Mouse (Mus musculus) limb, embryonic 12.5 days (tissue): ENCODE results near the gene Six1. TPM values are rescaled to one million over a fixed set of nuclear protein-coding genes. Genes with fewer than 3 reads are reported as not detected.
A peak's percentile ranks its signal among the peaks of the same experiment; 100 is the strongest.

Source experiments
- ATAC-seq: fragments of 200-750 bp; cut with Nextera tagmentation; 2 replicates; pipeline ENCODE4 v1.8.0; 2017; ENCODE audit warnings: low read depth, moderate TSS enrichment; ENCODE audit not compliant: insufficient number of reproducible peaks, insufficient read depth, low FRiP score, low TSS enrichment
- H3K27ac ChIP-seq: fragments of 300-500 bp; sonication (generic); 2 replicates; pipeline ENCODE4 v1.5.1; 2016; ENCODE audit warnings: mild to moderate bottlenecking, moderate library complexity
- H3K27me3 ChIP-seq: fragments of 300-500 bp; sonication (generic); 2 replicates; pipeline ENCODE4 v1.6.1; 2016; ENCODE audit warnings: mild to moderate bottlenecking, moderate library complexity
- H3K36me3 ChIP-seq: fragments of 300-500 bp; sonication (generic); 2 replicates; pipeline ENCODE4 v1.6.1; 2016; ENCODE audit warnings: mild to moderate bottlenecking, moderate library complexity
- H3K4me1 ChIP-seq: fragments of 300-500 bp; sonication (generic); replicated peaks from 2 replicates; pipeline ENCODE4 v1.6.1; 2016
- H3K4me2 ChIP-seq: fragments of 300-500 bp; sonication (generic); 2 replicates; pipeline ENCODE4 v1.6.1; 2016; ENCODE audit warnings: mild to moderate bottlenecking, moderate library complexity
- H3K4me3 ChIP-seq: fragments of 300-500 bp; sonication (generic); replicated peaks from 2 replicates; pipeline ENCODE4 v1.5.1; 2016; ENCODE audit warnings: mild to moderate bottlenecking
- H3K9ac ChIP-seq: fragments of 300-500 bp; sonication (generic); replicated peaks from 2 replicates; pipeline ENCODE4 v1.6.1; 2016; ENCODE audit warnings: mild to moderate bottlenecking, moderate library complexity
- H3K9me3 ChIP-seq: fragments of 300-500 bp; sonication (generic); 2 replicates; pipeline ENCODE4 v1.6.1; 2016; ENCODE audit warnings: mild to moderate bottlenecking, moderate library complexity
- WGBS: fragments of 180-500 bp; shearing (Covaris S2); methylation state at CpG from one replicate; pipeline ENCODE4 v1.1.7; 2016; 5-methylcytosine and 5-hydroxymethylcytosine counted together
- polyA plus RNA-seq: library from polyadenylated mRNA; unstranded; fragments of >200 nt; fragmentation: Nextera tagmentation; extraction: Ambion mirVana; gene quantifications from 2 replicates; pipeline ENCODE4 v1.2.1, GENCODE M21; 2016

Six1 gene
- polyA plus RNA-seq, 1 experiment from 2014 or later, result 72.1 TPM

GRCm38 (mm10) chr12:73040563-73041255 lies 13.0 kb downstream of the Six1 start:
- H3K4me2 ChIP-seq, result peak overlapping the region; percentile 75
- H3K36me3 ChIP-seq, result peaks cover 10% of the 10 kb centered on the region; the same call in 1 of the 2 replicates
- no peaks in the 10 kb centered on the region for H3K9me3 ChIP-seq
- peaks cover 36% of the 10 kb centered on the region for H3K4me1 ChIP-seq
- H3K4me3 ChIP-seq, result peak overlapping the region; percentile 80
- peak overlapping the region; percentile 68 for H3K27ac ChIP-seq
- no peak for ATAC-seq
- peak overlapping the region; percentile 61 for H3K9ac ChIP-seq
- peaks cover 77% of the 10 kb centered on the region for H3K27me3 ChIP-seq
- 2% methylated on average over 27 of the region's 27 CpGs for WGBS

GRCm38 (mm10) chr12:73039939-73040562 lies 13.6 kb downstream of the Six1 start:
- Histone ChIP-seq H3K27me3 (peaks cover 77% of the 10 kb centered on the region), H3K36me3 (peaks cover 10% of the 10 kb centered on the region; the same call in 1 of the 2 replicates), H3K27ac (peak overlapping the region; percentile 68), H3K4me2 (peak overlapping the region; percentile 75), H3K9me3 (no peaks in the 10 kb centered on the region), H3K9ac (peak overlapping the region; percentile 61), H3K4me1 (peaks cover 40% of the 10 kb centered on the region), H3K4me3 (peak overlapping the region; percentile 80)
- 2% methylated on average over 18 of the region's 18 CpGs for WGBS
- no peak for ATAC-seq

- Histone ChIP-seq H3K4me2 (peak overlapping the region; percentile 75), H3K27ac (peak overlapping the region; percentile 68), H3K4me1 (peaks cover 48% of the 10 kb centered on the region), H3K36me3 (peaks cover 10% of the 10 kb centered on the region; the same call in 1 of the 2 replicates), H3K9me3 (no peaks in the 10 kb centered on the region), H3K27me3 (peaks cover 77% of the 10 kb centered on the region), H3K9ac (peak overlapping the region; percentile 61), H3K4me3 (peak overlapping the region; percentile 80)
- ATAC-seq, result peak; percentile 16; the same call in 1 of the 2 replicates
- WGBS, result 1% methylated on average over 41 of the region's 41 CpGs
Measured at GRCm38 (mm10) chr12:73038992-73039938, 14.4 kb downstream of the Six1 start.

- H3K9me3 ChIP-seq, result no peaks in the 10 kb centered on the region
- WGBS, result 3% methylated on average over 12 of the region's 12 CpGs
- H3K4me2 ChIP-seq, result peak overlapping the region; percentile 75
- H3K4me1 ChIP-seq, result peaks cover 48% of the 10 kb centered on the region
- peaks cover 9% of the 10 kb centered on the region; the same call in 1 of the 2 replicates for H3K36me3 ChIP-seq
- H3K27ac ChIP-seq, result peak overlapping the region; percentile 68
- H3K27me3 ChIP-seq, result peaks cover 77% of the 10 kb centered on the region
- no peak for ATAC-seq
- H3K4me3 ChIP-seq, result peak overlapping the region; percentile 17; the same call in 1 of the 2 replicates
- H3K9ac ChIP-seq, result no peak overlapping the region
Measured at GRCm38 (mm10) chr12:73038441-73038991, 15.2 kb downstream of the Six1 start.

GRCm38 (mm10) chr12:73037385-73038160 lies 16.1 kb downstream of the Six1 start:
- peaks cover 48% of the 10 kb centered on the region for H3K4me1 ChIP-seq

GRCm38 (mm10) chr12:73034901-73035895 lies 18.5 kb downstream of the Six1 start:
- Histone ChIP-seq H3K4me1 (peaks cover 39% of the 10 kb centered on the region), H3K4me2 (peak overlapping the region; percentile 57), H3K9me3 (no peaks in the 10 kb centered on the region), H3K27ac (peak overlapping the region; percentile 87), H3K4me3 (peak overlapping the region; percentile 27), H3K27me3 (peaks cover 60% of the 10 kb centered on the region), H3K9ac (peak overlapping the region; percentile 57), H3K36me3 (0 out of 2 replicates have a peak, but pooled peaks cover 5% of the 10 kb centered on the region)
- 2% methylated on average over 39 of the region's 43 CpGs for WGBS
- peak; percentile 66 for ATAC-seq

More at GRCm38 (mm10) chr12:73037385-73038160, 16.1 kb downstream of the Six1 start:
- 12% methylated on average over 7 of the region's 7 CpGs for WGBS
- Histone ChIP-seq H3K27ac (no peak overlapping the region), H3K9ac (no peak overlapping the region), H3K36me3 (0 out of 2 replicates have a peak, but pooled peaks cover 5% of the 10 kb centered on the region), H3K4me2 (0 out of 2 replicates have a peak overlapping the region, but pooled peaks have one; percentile 75), H3K27me3 (peaks cover 74% of the 10 kb centered on the region), H3K9me3 (no peaks in the 10 kb centered on the region), H3K4me3 (no peak overlapping the region)
- no peak for ATAC-seq

- Histone ChIP-seq H3K4me3 (no peak overlapping the region), H3K9me3 (no peaks in the 10 kb centered on the region), H3K27ac (no peak overlapping the region), H3K4me2 (no peak overlapping the region), H3K4me1 (peaks cover 21% of the 10 kb centered on the region), H3K9ac (no peak overlapping the region), H3K27me3 (peaks cover 42% of the 10 kb centered on the region), H3K36me3 (no peaks in the 10 kb centered on the region)
- ATAC-seq, result no peak
- 71% methylated on average over 3 of the region's 3 CpGs for WGBS
Measured at GRCm38 (mm10) chr12:73032665-73033064, 21.0 kb downstream of the Six1 start.

- H3K4me3 ChIP-seq, result no peak overlapping the region
- no peaks in the 10 kb centered on the region for H3K36me3 ChIP-seq
- no peak overlapping the region for H3K9ac ChIP-seq
- WGBS, result 26% methylated on average over 4 of the region's 4 CpGs
- no peak overlapping the region for H3K4me2 ChIP-seq
- H3K9me3 ChIP-seq, result no peaks in the 10 kb centered on the region
- no peak for ATAC-seq
- peaks cover 34% of the 10 kb centered on the region for H3K27me3 ChIP-seq
- H3K4me1 ChIP-seq, result peaks cover 21% of the 10 kb centered on the region
- no peak overlapping the region for H3K27ac ChIP-seq
Measured at GRCm38 (mm10) chr12:73031315-73031714, 22.4 kb downstream of the Six1 start.

- peaks cover 4% of the 10 kb centered on the region; the same call in 1 of the 2 replicates for H3K27me3 ChIP-seq
- H3K4me2 ChIP-seq, result no peak overlapping the region
- no peak overlapping the region for H3K27ac ChIP-seq
- WGBS, result 73% methylated on average over 8 of the region's 8 CpGs
- 0 out of 2 replicates have a peak, but pooled peaks have one; percentile 56 for ATAC-seq
- H3K4me1 ChIP-seq, result no peaks in the 10 kb centered on the region; the same call in 1 of the 2 replicates
- no peak overlapping the region for H3K4me3 ChIP-seq
- H3K9me3 ChIP-seq, result no peaks in the 10 kb centered on the region
- H3K36me3 ChIP-seq, result no peaks in the 10 kb centered on the region
- H3K9ac ChIP-seq, result no peak overlapping the region
Measured at GRCm38 (mm10) chr12:73025490-73025889, 28.2 kb downstream of the Six1 start.
